Mouse (Mus musculus) adrenal gland, postnatal 36 days (tissue): ENCODE measurements around the gene Ifi211. TPM values are rescaled to one million over a fixed set of nuclear protein-coding genes. Genes with fewer than 3 reads are reported as not detected.
"Not testable (repeated sequence)": the region's sequence is repeated elsewhere in the genome, so short reads cannot be mapped to it uniquely, and the experiment has no call there.

Experiments used
- DNase-seq, 2 experiments: peaks; one replicate each; pipeline ENCODE4 v3.0.0; 2021; ENCODE audit warnings: mixed read lengths in 1 of 2
- long read RNA-seq, 2 experiments: library from polyadenylated mRNA; stranded (forward); transcript quantifications; one replicate each; pipeline ENCODE4 v2.0.0; 2021; ENCODE audit warnings: borderline sequencing depth in 2 of 2
- total RNA-seq, 2 experiments: library from RNA; stranded (reverse); gene quantifications; 2 replicates each; pipeline ENCODE4 v1.2.3; 2021

The Ifi211 gene
- total RNA-seq = 1 to 10 TPM; 2.8 to 5.5 TPM
- long read RNA-seq, experiment 1, partial matches to known transcripts = 1 of 3 reads
- long read RNA-seq, experiment 1, other reads (novel, unspliced or antisense) = 0 of 3 reads
- long read RNA-seq, experiment 2 = 0 reads

DNA sequence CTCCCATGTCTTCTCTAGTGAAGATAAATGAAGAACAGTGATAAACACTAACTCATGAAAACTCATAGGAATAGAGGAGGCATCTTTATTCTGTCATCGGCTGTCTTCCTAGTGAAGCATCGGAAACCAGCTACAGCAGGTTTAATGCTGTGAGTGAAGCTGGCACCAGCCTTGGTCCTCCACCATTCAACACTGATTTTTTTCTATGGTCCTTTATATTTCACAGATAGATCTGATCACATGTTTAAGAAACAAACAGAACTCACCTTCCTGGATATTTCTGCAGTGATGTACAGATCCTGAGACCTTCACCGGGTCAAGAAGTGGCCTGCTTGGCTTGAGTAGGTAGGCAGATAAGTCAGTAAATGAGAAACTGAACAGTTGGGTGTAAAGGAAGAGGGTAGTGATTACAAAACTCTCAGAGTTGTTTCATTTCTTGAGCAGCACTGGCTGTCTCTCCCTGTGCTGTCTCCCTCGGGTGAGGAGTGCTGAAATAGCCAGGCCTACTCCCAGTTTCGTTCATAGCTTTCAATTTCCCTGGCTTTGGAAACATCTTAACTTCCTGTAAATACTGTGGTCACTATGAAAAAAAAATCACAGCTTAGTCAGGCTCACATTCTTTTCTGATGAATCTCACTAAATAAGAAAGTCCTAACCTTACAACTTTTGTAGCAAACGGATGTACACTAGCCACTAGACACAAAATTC, at the start of gene Ifi211:
TSS of gene Ifi211 (minus strand) at position 499 of the 708 bp plus-strand sequence.
- peak; percentile 0 to 10 for DNase-seq

DNA sequence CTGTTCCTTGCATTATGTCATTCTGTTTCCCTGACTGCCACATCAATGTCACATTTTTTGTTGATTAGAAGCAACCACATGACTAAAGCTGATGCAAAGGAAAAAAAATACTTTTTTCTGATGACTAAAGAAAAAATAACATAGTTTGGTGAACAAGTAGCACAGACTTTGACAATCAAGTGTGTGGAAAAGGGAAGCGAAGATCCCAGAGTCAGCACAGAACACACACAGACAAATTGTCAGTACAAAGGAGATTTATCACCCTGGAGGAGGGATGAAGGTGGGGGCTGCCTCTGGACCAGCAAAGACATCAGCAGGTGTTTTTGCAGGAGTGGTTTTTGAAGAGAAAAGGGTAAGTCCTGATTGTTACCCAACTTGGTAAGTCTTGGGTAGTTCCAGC, 48.6 kb upstream of the Ifi211 start:
- DNase-seq = not testable (repeated sequence)

DNA sequence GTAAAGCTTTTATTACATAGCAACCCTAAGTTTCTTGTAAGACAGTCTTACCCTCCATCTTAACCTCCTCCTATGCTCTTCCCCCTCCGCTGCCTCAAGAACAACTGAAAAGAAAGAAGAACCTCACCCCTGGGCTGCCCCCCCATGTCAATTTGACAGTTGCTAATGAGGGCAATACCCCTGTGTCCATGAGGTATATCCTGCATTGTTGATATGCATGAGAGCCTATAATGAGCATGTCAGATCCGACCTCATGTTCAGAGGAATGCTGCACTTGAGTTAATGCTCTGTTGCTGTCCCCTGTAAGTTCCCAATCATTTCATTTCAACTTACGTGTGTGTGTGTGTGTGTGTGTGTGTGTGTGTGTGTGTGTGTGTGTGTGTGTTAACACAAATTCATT, 47.2 kb upstream of the Ifi211 start:
- DNase-seq = not testable (repeated sequence)

DNA sequence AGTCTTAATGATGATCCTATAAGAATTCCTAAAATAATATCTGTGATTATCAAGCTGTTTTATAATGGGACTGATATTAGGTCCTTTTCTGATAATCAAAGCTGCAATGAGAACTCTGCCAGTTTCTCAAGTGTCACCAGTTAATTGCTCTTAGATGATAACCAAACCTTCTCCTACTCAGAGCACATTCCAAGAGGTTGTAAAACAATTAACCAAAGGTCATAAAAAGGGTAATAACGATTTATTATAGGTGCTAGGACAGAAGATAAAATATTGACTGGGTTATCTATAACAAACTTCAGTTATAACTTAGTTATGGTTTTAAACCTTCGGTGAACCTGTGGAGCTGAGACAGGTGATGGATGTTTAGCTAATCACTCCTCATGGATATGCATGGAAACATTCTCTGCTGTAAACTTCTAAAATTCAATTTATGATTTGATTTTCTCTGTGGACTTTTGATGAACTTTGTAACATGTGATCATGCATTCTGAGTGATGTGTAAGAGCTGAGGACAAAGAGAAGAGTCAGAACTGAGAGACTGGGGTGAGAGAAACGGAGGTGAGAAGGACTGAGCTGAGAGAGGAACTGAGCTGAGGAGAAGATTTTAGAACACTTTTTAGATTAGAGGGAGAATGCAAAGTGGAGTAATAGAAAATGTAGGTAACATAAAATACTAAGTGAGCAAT, 43.1 kb upstream of the Ifi211 start:
- not testable (repeated sequence) for DNase-seq

DNA sequence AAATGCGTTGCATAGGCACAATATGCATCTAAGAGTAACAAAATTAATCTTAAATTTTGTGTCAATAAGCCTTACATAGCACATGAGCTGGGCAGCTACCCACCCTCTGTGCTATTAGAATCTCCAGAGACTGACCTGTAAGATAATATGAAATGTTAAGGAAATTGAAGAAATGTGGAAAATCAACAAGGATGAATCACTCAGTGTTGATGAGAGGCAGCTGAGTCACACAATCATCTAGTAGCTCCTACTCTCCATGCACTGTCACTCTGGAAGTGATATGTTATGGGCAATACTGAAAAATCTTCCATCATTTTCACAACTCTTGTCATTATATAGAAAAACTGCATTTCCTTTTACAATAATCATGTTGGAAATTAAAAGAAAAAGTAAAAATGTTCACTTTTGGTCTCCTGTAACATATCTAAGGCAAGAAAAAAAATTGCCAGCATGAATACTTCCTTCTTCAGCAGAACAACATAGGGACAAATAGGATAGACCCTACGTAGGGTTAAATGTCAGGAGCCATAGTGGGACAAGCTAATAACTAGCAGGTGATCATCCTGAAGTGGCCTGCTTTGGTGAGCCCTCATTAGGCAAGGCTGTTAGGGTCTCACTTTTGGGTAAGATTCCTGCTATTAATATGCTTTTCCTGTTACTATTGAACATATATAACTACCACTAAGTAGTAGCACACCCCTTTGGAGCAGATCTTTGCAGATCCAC, 42.4 kb upstream of the Ifi211 start:
- DNase-seq = no peak

DNA sequence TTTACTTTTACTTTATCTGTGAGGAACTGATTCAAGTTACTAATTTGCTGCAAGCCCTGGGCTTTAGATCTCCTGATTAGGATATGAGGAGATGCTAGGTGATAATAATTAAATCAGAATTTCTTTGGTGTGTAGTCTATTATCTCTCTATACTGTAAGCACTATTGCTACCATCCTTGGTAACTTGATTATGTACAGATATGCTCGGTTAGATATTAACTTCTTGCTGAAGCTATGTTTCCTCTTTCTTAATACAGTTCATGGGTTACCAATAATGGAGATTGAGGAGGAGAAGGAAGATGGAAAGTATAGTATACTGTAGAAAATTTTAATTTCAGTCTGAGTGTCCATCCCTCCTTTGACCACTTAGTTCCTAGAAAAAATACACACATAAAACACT, 40.7 kb upstream of the Ifi211 start:
- no peak for DNase-seq

DNA sequence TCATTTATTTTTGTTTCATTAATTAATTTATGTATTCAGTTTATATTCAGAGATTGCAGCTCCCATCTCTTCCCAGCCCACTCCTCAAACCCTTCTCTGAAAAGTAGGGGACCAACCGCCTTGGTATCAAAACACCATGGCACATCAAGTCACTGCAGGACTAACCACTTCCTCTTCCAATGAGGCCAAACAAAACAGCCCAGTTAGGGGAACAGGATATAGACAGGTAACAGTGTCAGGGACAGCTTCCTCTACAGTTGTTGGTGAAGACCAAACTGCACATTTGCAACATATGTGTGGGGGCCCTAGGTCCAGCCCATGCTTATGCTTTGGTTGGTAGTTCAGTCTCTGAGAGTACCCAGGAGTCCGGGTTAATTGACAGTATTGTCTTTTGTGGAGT, 36.2 kb upstream of the Ifi211 start:
- DNase-seq = not testable (repeated sequence)

DNA sequence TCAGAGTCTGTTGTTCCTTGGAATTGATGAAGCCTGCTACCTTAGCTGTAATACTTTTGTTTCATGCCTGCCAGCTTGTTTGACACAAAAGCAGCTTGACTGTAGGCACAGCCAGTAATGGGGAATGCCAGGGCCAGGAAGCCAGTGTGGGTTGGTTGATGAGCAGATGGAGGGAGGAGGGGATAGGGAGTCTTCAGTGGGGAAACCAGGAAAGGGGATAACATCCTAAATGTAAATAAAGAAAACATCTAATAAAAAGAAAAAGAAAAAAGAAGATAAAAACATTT, 29.9 kb upstream of the Ifi211 start:
- not testable (repeated sequence) for DNase-seq

DNA sequence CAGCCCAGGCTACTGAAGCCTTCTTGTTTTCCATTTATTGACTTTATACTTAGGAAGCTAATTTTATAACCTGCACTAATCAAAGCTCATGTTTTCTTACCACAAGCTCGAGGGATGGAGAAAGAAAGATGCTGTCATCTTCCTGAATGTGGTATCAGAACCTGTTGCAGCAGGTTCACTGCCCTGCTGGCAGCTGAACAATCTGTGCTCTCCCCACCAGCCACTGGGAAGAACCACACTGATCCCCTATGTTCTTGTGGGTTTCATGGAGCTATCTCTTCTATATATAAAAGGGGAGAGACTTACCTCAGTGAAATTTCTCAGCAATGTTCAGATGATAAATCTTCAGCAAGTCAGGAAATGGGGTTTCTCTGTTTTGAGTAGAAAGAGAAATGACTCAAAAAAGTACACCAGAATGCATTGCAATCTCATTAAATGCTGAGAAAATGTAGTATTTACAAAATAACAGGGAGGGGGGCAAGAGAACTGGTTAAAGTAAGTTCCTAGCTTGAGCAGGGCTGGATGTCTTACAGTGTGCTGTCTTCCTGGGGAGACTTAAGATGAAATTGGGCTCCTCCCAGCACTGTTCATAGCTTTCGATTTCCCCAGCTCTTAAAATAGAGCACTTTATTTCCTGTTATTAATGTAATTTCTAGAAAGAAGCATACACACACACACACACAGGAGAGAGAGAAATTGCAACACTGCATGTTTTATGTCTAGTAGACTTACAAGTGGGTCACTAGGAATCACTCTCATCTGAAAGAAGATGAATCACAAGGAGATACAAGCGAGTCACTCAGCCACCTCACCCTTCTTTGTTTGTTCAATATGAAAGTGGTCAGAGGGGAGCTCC, 29.3 kb upstream of the Ifi211 start, which contains the start of the genes Mndal and Ifi203:
TSS of gene Mndal (minus strand) at position 568 of the 856 bp plus-strand sequence.
TSS of gene Ifi203 (minus strand) at position 749 of the 856 bp plus-strand sequence.
- DNase-seq = not testable (repeated sequence)

DNA sequence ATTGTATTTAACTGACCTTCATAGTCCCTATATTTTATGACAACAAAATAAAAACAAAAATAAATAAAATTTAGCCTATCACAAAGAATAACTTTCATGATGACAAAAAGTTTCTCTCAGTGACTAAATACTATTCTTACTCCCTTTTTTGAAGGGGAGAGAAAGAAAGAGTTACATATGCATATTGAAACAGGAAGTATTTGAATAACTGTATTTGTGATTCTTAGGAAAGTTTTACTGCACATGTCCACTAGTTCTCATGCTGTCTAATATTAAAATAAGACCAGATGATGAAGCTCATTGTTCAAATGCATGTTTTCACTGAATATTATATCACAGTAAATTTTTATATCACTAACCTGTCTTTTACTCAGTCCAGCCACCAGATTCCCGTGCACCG, 28.7 kb upstream of the Ifi211 start:
- DNase-seq = not testable (repeated sequence)

DNA sequence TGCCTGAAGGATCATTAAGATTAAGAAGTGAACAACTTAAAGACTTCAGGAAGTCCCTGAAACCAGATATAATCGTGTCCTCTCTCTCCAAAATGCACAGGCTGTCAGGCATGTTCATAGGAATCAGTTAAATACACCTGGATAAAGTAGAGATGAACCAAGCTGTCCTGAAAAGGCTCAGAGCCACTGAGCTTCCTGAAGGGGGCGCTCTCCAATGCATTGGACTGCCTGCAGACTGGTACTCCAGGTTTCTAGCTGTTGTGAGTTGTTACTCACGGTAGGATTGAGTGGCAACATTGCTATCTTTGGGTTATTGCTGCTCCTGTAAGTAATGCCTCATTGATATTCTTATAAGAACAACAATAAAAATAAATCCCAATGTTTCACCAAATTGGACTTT, 6.4 kb upstream of the Ifi211 start:
- not testable (repeated sequence) for DNase-seq

DNA sequence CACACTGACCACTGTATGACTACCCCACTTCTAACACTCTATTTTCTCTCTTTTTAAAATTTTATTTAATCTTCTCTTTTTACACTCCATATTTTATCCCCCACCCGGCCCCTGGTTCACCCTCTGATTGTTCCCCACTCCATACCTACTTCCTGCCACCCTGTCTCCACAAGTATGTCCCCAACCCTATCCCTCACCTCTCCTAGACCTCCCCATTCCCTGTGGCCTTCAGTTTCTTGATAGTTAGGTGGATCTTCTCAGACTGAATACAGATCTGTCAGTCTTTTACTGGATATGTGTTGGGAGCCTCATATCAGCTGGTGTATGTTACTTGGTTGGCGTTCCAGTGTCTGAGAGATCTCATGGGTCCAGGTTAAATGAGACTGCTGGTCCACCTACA, 1.7 kb upstream of the Ifi211 start:
- no peak for DNase-seq

DNA sequence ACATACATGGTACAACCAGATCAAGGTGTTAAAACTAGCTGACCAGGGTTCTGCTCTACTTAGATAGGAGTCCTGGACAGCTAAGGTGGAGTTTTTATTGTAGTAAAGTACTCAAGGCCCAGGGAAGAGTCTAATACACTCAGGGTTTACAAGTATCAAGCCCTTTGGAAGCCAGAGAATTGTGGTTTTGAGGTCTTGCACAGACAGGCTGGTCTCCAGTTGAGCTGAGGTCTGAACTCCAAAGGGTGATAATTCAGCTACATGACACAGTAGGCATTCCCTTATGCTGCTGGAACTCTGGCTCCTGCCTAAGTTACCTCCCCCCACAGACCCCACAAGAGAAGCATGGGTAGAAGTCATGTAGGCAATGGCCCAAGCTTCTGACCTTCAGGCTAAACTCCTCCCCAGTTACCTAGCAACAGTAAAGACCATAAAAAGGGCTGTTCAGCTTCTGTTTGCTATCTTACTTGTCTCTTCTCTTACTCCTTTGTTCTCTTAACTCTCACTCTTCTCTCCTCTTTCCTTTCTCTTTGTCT, 478 bp upstream of the Ifi211 start:
- not testable (repeated sequence) for DNase-seq

DNA sequence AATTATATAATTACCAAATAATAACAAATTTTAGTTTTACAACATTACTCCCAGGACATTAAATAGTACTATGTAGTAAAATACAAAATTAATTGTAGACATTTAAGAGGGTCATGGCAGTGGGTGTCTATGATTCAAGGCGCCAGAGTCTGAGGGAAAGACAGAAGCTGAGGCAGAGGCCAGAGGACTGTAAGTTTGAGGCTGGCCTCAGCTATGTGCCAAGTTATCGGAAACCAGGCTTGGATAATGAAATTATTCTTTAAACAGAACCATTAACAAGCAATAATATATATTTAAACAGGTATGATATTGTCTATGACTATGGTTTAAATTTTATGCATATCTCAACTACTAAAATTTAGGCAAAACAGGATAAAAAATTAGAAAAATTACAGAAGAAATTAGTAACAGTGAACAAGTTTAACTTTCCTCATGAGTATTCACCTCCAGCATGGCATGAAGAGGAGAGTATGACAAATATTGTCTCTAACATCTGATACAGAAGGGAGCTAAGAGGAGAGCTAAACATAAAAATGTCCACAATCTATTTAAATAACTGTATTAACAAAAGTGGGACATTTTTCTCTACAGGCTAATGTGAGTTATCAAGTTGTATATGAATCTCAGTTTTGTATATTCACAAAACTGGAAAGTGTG, 910 bp downstream of the Ifi211 start:
- no peak for DNase-seq

DNA sequence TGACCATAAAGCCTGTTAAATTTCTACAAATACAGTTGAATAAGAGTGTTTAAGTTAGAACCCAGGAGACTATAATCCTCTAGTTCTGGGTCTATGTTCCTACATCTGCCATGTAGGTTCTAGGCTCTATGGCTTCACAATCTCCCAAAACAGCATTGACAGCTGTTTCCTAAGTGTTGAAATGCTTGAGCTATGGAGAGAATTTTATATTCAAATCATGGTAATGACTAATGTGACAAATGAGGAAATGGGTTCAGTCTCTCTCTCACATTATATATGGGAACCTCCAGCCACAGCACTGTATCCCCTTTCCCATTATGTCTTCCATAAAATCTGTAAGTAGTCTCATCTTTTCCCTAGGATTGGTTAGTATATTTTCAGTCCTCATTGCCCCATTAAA, 4.5 kb downstream of the Ifi211 start:
- DNase-seq = not testable (repeated sequence)

DNA sequence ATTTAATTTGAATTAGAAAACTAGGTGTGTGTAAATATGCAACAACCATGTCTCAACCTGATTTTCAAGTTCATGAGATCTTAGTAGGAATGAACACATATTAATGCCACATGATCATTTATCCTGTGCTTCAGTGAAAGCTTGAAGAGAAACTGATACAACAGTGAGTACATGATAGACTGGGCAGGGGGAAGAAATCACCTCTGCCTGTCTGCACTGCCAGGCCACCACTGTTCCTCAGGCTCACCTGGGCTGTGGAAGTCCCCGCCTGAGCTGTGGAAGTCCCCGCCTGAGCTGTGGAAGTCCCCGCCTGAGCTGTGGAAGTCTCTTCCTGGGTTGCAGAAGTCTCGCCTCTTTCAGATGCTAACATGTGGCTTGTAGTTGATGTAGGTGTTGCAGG, 7.0 kb downstream of the Ifi211 start:
- DNase-seq = not testable (repeated sequence)

DNA sequence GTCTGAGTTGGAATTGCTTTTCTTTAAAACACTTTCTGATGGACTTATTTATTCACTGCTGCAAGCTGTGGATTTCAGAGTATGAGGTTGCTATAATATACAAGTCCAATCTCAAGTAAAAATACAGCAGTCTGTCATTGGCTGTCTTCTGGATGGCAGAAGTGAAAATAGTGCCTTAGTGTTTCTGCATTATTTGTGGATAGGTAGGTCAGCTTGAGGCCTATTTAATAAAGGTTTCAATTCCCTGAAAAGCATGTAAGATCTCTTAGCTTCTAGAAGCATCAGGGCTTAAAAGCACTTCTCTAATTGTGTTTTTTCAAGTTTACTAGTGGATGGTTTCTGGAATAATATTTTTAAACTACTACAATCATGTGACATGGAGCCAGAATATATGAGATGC, 23.1 kb downstream of the Ifi211 start:
- not testable (repeated sequence) for DNase-seq

DNA sequence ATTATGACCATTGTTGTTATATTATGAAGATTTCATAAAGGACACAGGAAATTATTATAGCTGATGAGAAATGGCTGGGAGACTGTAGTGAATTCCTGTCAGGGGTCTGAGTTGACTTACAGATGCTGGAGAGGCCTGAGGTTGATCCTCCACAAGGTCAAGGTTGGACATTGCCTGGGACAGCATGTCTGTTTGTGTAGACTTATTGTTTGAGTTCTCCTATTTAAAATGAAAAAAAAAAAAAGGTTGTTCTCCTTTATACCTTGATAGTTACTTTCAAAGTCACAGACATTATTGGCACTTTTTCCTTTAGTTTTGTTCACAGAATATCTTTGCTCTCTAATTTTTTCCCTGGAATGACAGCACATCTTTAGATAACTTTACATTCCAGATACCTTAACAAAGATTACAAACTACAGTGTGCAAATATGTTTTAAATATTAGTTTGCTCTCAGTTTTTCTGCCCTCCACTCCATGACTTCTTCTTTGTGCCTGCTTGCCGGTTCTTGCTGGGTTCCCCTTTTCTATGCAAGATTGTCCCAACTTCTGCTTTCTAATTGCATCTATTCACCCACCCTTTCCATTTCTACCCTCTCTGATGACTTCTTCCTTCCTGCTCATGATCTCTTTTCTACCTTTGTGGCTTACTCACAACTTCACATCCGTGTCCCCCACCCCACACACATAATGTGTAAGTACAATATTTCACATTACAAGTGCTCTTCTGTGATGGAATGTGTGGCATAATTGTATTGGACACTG, 25.6 kb downstream of the Ifi211 start:
- DNase-seq = not testable (repeated sequence)

DNA sequence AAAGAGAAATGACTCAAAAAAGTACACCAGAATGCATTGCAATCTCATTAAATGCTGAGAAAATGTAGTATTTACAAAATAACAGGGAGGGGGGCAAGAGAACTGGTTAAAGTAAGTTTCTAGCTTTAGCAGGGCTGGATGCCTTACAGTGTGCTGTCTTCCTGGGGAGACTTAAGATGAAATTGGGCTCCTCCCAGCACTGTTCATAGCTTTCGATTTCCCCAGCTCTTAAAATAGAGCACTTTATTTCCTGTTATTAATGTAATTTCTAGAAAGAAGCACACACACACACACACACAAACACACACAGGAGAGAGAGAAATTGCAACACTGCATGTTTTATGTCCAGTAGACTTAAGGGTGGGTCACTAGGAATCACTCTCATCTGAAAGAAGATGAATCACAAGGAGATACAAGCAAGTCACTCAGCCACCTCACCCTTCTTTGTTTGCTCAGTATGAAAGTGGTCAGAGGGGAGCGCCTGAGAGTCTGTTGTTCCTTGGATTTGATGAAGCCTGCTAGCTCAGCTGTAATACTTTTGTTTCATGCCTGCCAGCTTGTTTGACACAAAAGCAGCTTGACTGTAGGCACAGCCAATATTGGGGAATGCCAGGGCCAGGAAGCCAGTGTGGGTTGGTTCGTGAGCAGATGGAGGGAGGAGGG, 32.7 kb downstream of the Ifi211 start:
- DNase-seq = peak in 1 of 2 experiments; percentile 1
